Mouse (Mus musculus) cortical plate, adult 2 months (tissue): ENCODE measurements at regions not wholly inside any gene's neighbourhood (a gene's known extent, or its start where the extent isn't known, plus 50 kb on each side); places are given as distances from the start of the nearest gene placed in this dataset.

Experiments used
- CTCF ChIP-seq: fragments of 200-500 bp; IDR thresholded peaks from 2 replicates; pipeline ENCODE4 v1.5.1; 2011; ENCODE audit warnings: mild to moderate bottlenecking, control low read depth, low read length; ENCODE audit not compliant: insufficient read depth; ENCODE audit errors: extremely low read depth
- POLR2A ChIP-seq: fragments of 200-500 bp; IDR thresholded peaks from 2 replicates; pipeline ENCODE4 v1.6.1; 2011; ENCODE audit warnings: mild to moderate bottlenecking, low read length, control low read depth; ENCODE audit not compliant: insufficient read depth; ENCODE audit errors: extremely low read depth

DNA sequence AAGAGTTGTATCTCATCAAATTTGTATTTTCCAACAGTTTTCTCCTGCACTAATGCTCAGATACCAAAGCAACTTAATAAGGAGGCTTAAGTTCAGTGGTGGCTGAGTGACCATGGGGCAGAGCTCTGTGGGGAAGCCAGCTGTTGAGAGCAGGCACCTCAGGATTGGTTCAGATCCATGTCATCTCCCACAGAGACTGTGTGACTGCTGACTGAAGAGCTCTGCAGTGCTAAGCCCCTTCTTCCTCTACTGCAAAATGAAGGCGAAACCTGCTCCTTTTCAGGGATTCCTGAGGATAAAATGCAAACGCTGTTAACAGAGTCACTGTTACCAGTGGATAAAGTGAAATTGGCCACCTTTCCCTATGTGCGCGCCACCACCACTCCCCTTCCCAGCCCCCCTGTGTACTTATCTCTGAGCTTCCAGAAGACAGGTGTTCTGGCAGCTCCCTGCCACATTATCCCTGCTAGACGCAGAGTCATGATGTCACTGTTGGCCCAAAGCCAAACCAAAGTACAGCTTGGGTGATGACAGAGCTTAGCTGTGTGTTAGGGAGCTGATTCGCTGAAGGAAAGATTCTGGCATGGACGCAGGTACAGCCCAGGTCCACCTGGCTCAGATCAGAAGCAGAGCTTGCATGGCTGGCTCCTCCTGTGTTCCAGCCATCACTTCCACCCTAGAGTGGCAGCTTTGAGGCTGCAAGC is 472.9 kb downstream of the Tcerg1l start:
- TF ChIP-seq CTCF (no peak), POLR2A (no peak)
